Mouse (Mus musculus) forebrain, embryonic 14.5 days (tissue): ENCODE measurements at regions not wholly inside any gene's neighbourhood (a gene's known extent, or its start where the extent isn't known, plus 50 kb on each side); places are given as distances from the start of the nearest gene placed in this dataset.

ENCODE experiments used
- ATAC-seq: fragments of 200-750 bp; cut with Nextera tagmentation; 2 replicates; pipeline ENCODE4 v1.8.0; 2017; ENCODE audit warnings: mild to moderate bottlenecking, moderate library complexity
- DNase-seq: peaks from one replicate; pipeline ENCODE4 v3.0.0-alpha.2; 2015; ENCODE audit warnings: low spot score
- H3K27ac ChIP-seq: fragments of 300-500 bp; sonication (generic); 2 replicates; pipeline ENCODE4 v1.5.1; 2014; ENCODE audit warnings: low read depth, mild to moderate bottlenecking, control low read depth, low read length, moderate library complexity
- H3K27me3 ChIP-seq: fragments of 300-500 bp; sonication (generic); replicated peaks from 2 replicates; pipeline ENCODE4 v1.6.1; 2014; ENCODE audit warnings: low read length, control low read depth, mixed read lengths; ENCODE audit not compliant: control insufficient read depth, insufficient read depth
- H3K36me3 ChIP-seq: fragments of 300-500 bp; sonication (generic); 2 replicates; pipeline ENCODE4 v1.6.1; 2014; ENCODE audit warnings: low read length, control low read depth; ENCODE audit not compliant: control insufficient read depth, insufficient read depth
- H3K4me1 ChIP-seq: fragments of 300-500 bp; sonication (generic); 2 replicates; pipeline ENCODE4 v1.6.1; 2014; ENCODE audit warnings: antibody characterized with exemption, low read length, control low read depth; ENCODE audit not compliant: control insufficient read depth, insufficient read depth
- H3K4me2 ChIP-seq: fragments of 300-500 bp; sonication (generic); 2 replicates; pipeline ENCODE4 v1.6.1; 2014; ENCODE audit warnings: mild to moderate bottlenecking, control low read depth, low read length
- H3K4me3 ChIP-seq: fragments of 300-500 bp; sonication (generic); 2 replicates; pipeline ENCODE4 v1.5.1; 2014; ENCODE audit warnings: low read depth, low read length, control low read depth
- H3K9ac ChIP-seq: fragments of 300-500 bp; sonication (generic); 2 replicates; pipeline ENCODE4 v1.6.1; 2014; ENCODE audit warnings: mild to moderate bottlenecking, low read length, control low read depth, moderate library complexity
- H3K9me3 ChIP-seq: fragments of 300-500 bp; sonication (generic); replicated peaks from 2 replicates; pipeline ENCODE4 v1.6.1; 2016; ENCODE audit warnings: low read length, control low read depth, mixed read lengths; ENCODE audit not compliant: control insufficient read depth
- WGBS: fragments of 180-500 bp; shearing (Covaris S2); extraction: QIAGEN DNeasy Blood & Tissue Kit; methylation state at CpG from one replicate; pipeline ENCODE4 v1.1.7; 2014; 5-methylcytosine and 5-hydroxymethylcytosine counted together

DNA sequence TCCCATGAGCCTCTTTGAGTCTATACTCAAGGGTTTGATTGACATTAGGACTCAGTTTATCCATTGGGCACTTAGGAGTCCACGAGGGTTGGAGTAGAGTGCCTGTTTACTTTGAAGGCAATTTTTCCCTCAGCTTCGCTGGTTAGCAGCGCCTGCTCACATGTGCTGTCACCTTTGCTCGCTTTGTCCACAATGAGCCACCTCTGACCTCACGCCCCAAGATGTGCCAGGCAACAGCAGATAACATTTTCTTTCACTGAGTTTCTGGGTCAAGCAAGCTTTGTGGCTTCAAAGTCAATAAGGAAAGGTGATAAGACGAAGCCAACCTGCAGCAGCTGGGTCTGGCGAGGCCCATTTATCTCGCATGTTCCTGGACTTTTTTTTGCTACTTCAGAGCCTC is 99.3 kb upstream of the Afdn start:
- no peaks in the 10 kb centered on the region for H3K9me3 ChIP-seq
- DNase-seq = no peak
- H3K27me3 ChIP-seq = no peaks in the 10 kb centered on the region
- WGBS = 93% methylated on average over 8 of the region's 8 CpGs
- peaks cover 27% of the 10 kb centered on the region for H3K4me1 ChIP-seq
- H3K27ac ChIP-seq = no peak overlapping the region
- ATAC-seq = no peak
- H3K9ac ChIP-seq = no peak overlapping the region
- H3K4me2 ChIP-seq = no peak overlapping the region
- no peak overlapping the region for H3K4me3 ChIP-seq
- no peaks in the 10 kb centered on the region for H3K36me3 ChIP-seq

DNA sequence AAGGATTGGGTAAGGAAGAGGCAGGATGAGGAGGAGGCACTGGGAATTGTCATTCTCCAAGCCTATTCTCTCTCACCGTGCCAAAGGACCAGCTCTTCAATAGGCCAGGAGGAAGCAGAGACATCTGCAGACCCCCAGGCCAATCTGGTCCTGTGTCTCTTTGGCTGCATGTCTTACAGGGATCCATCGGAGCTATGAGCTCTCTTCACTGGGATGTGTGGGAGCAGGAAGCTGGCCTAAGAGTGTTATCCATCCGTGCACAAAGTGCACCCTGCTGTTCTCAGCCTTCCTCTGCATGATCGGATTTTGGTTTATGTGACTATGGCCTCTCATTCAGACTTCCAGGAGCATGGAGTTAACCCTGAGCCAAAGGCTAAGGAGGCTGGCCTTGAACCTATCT is 98.2 kb upstream of the Afdn start:
- H3K9ac ChIP-seq = no peak overlapping the region
- H3K4me2 ChIP-seq = no peak overlapping the region
- 70% methylated on average over 4 of the region's 4 CpGs for WGBS
- H3K9me3 ChIP-seq = no peaks in the 10 kb centered on the region
- no peaks in the 10 kb centered on the region for H3K27me3 ChIP-seq
- ATAC-seq (no peak), DNase-seq (no peak)
- no peak overlapping the region for H3K4me3 ChIP-seq
- H3K36me3 ChIP-seq = no peaks in the 10 kb centered on the region
- H3K4me1 ChIP-seq = peaks cover 27% of the 10 kb centered on the region
- H3K27ac ChIP-seq = no peak overlapping the region
